Mouse (Mus musculus) lung, postnatal 0 days (tissue): ENCODE data around the gene Sema3b. TPM values are rescaled to one million over a fixed set of nuclear protein-coding genes. Genes with fewer than 3 reads are reported as not detected.
A peak's percentile ranks its signal among the peaks of the same experiment; 100 is the strongest.
"Not testable (repeated sequence)": the region's sequence is repeated elsewhere in the genome, so short reads cannot be mapped to it uniquely, and the experiment has no call there.

Experiments used
- ATAC-seq: fragments of 200-750 bp; cut with Nextera tagmentation; 2 replicates; pipeline ENCODE4 v1.8.0; 2017; ENCODE audit warnings: moderate library complexity
- DNase-seq: peaks from one replicate; pipeline ENCODE4 v3.0.0-alpha.2; 2016; ENCODE audit warnings: low spot score
- H3K27ac ChIP-seq: fragments of 300-500 bp; sonication (generic); 2 replicates; pipeline ENCODE4 v1.5.1; 2014; ENCODE audit warnings: antibody characterized with exemption, mild to moderate bottlenecking, low read length, mixed read lengths
- H3K27me3 ChIP-seq: fragments of 300-500 bp; sonication (generic); replicated peaks from 2 replicates; pipeline ENCODE4 v1.6.1; 2014; ENCODE audit warnings: low read length, mixed read lengths; ENCODE audit not compliant: insufficient read depth
- H3K36me3 ChIP-seq: fragments of 300-500 bp; sonication (generic); 2 replicates; pipeline ENCODE4 v1.6.1; 2014; ENCODE audit warnings: low read length, mixed read lengths; ENCODE audit not compliant: insufficient read depth
- H3K4me1 ChIP-seq: fragments of 300-500 bp; sonication (generic); 2 replicates; pipeline ENCODE4 v1.6.1; 2014; ENCODE audit warnings: antibody characterized with exemption, low read depth, low read length, mixed read lengths; ENCODE audit not compliant: insufficient read depth
- H3K4me2 ChIP-seq: fragments of 300-500 bp; sonication (generic); replicated peaks from 2 replicates; pipeline ENCODE4 v1.6.1; 2014; ENCODE audit warnings: low read depth, mild to moderate bottlenecking, low read length, moderate library complexity, mixed read lengths
- H3K4me3 ChIP-seq: fragments of 300-500 bp; sonication (generic); 2 replicates; pipeline ENCODE4 v1.5.1; 2014; ENCODE audit warnings: low read depth, low read length
- H3K9ac ChIP-seq: fragments of 300-500 bp; sonication (generic); replicated peaks from 2 replicates; pipeline ENCODE4 v1.6.1; 2014; ENCODE audit warnings: low read depth, mild to moderate bottlenecking
- H3K9me3 ChIP-seq: fragments of 300-500 bp; sonication (generic); 2 replicates; pipeline ENCODE4 v1.6.1; 2016; ENCODE audit warnings: low read length, mixed read lengths
- CTCF ChIP-seq: IDR thresholded peaks from 2 replicates; pipeline ENCODE4 v1.5.1; 2016; ENCODE audit warnings: antibody characterized with exemption, mild to moderate bottlenecking
- EP300 ChIP-seq: IDR thresholded peaks from 2 replicates; pipeline ENCODE4 v1.6.1; 2016; ENCODE audit warnings: antibody characterized with exemption, mild to moderate bottlenecking, control low read depth
- WGBS: fragments of 180-500 bp; shearing (Covaris S2); extraction: QIAGEN DNeasy Blood & Tissue Kit; methylation state at CpG from one replicate; pipeline ENCODE4 v1.1.7; 2014; 5-methylcytosine and 5-hydroxymethylcytosine counted together
- polyA plus RNA-seq: library from polyadenylated mRNA; unstranded; fragments of >200 nt; fragmentation: Nextera tagmentation; extraction: Ambion mirVana; gene quantifications from 2 replicates; pipeline ENCODE4 v1.2.1, GENCODE M21; 2015

Sema3b gene
- polyA plus RNA-seq, 1 experiment from 2014 or later: 34.3 TPM

- H3K9me3 ChIP-seq, H3K9ac ChIP-seq, H3K36me3 ChIP-seq, DNase-seq, H3K27ac ChIP-seq, H3K4me2 ChIP-seq, ATAC-seq, H3K4me3 ChIP-seq, H3K27me3 ChIP-seq: not testable (repeated sequence)
- WGBS: 79% methylated on average over 6 of the region's 6 CpGs
- H3K4me1 ChIP-seq: peaks cover 12% of the 10 kb centered on the region; the same call in 1 of the 2 replicates
- peak; percentile 25; the same call in 1 of the 2 replicates for TF ChIP-seq CTCF
Observed at GRCm38 (mm10) chr9:107573774-107574173, 35.3 kb downstream of the Sema3b start.

- H3K4me1 ChIP-seq: peaks cover 12% of the 10 kb centered on the region; the same call in 1 of the 2 replicates
- peak overlapping the region; percentile 66; the same call in 1 of the 2 replicates for H3K27ac ChIP-seq
Observed at GRCm38 (mm10) chr9:107572327-107572662, 36.7 kb downstream of the Sema3b start.

DNA sequence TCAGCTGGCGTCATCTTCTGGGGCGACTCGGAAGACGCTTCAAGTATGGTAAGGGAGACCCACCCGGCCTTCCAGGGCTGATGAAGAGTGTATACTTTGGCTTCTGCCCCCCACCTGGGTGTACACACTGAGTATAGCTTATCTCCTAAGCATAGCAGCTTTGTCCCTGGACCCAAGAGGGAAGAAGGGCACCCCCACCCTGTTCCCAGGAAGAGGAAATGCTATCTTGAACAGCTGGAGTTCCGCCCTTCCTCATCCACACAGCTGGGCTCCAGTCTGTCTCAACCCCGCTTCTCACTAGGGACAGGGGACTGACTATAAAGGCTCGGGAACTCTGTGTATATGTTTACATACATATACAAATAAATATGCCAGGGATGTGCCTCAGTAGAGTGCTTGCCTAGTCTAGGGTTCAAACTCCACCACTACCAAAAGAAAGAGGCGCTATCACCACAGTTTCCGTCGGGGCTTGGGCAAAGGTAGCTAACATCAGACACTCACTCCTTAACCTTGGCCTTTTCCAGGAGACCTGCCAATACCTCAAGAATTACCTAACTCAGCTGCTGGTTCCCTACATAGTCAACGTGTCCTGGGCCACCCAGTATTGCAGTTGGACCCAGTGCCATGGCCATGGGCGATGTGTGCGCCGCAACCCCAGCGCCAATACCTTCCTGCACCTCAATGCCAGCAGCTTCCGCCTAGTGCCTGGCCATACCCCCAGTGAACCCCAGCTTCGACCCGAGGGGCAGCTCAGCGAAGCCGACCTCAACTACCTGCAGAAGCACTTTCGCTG, 37.3 kb downstream of the Sema3b start:
- Histone ChIP-seq H3K27ac (peak overlapping the region; percentile 66), H3K36me3 (peaks cover 8% of the 10 kb centered on the region; the same call in 1 of the 2 replicates), H3K4me1 (peaks cover 12% of the 10 kb centered on the region; the same call in 1 of the 2 replicates), H3K9me3 (no peaks in the 10 kb centered on the region), H3K27me3 (no peaks in the 10 kb centered on the region), H3K4me3 (no peak overlapping the region), H3K9ac (no peak overlapping the region), H3K4me2 (0 out of 2 replicates have a peak overlapping the region, but pooled peaks have one; percentile 70)
- ATAC-seq (peak; percentile 6), DNase-seq (peak; percentile 52)
- peak; percentile 97 for TF ChIP-seq EP300
- TF ChIP-seq CTCF: no peak
- WGBS: 78% methylated on average over 22 of the region's 22 CpGs

More at GRCm38 (mm10) chr9:107572327-107572662, 36.7 kb downstream of the Sema3b start:
- Histone ChIP-seq H3K4me3 (no peak overlapping the region), H3K4me2 (no peak overlapping the region), H3K9ac (no peak overlapping the region), H3K27me3 (no peaks in the 10 kb centered on the region), H3K36me3 (peaks cover 8% of the 10 kb centered on the region; the same call in 1 of the 2 replicates), H3K9me3 (no peaks in the 10 kb centered on the region)
- no peak for ATAC-seq
- DNase-seq: no peak
- TF ChIP-seq EP300 (no peak), CTCF (no peak)
- WGBS: 86% methylated on average over 2 of the region's 2 CpGs

DNA sequence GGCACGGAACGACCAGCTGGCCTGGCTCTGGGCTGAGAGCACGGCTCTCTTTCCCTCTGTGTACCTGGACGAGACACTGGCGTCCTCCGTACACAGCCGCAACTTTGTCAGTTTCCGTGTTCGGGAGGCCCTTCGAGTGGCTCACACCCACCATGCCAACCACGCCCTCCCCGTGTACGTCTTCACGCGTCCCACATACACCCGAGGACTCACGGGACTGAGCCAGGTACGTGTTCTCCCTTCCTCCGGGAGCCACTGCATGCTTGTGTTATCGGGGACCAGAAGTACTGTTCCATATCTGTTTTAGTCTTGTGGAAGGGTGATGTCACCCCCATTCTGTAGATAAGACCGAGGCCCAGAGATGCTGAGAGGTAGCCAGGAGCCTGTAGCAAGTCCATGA, 38.2 kb downstream of the Sema3b start:
- peak; percentile 45 for DNase-seq
- H3K9me3 ChIP-seq: no peaks in the 10 kb centered on the region
- H3K36me3 ChIP-seq: peaks cover 8% of the 10 kb centered on the region; the same call in 1 of the 2 replicates
- 64% methylated on average over 21 of the region's 21 CpGs for WGBS
- peak overlapping the region; percentile 63; the same call in 1 of the 2 replicates for H3K4me3 ChIP-seq
- no peak for ATAC-seq
- peaks cover 10% of the 10 kb centered on the region; the same call in 1 of the 2 replicates for H3K4me1 ChIP-seq
- H3K9ac ChIP-seq: no peak overlapping the region
- peak overlapping the region; percentile 29 for H3K27ac ChIP-seq
- peak overlapping the region; percentile 70 for H3K4me2 ChIP-seq
- H3K27me3 ChIP-seq: no peaks in the 10 kb centered on the region
- no peak for TF ChIP-seq EP300

DNA sequence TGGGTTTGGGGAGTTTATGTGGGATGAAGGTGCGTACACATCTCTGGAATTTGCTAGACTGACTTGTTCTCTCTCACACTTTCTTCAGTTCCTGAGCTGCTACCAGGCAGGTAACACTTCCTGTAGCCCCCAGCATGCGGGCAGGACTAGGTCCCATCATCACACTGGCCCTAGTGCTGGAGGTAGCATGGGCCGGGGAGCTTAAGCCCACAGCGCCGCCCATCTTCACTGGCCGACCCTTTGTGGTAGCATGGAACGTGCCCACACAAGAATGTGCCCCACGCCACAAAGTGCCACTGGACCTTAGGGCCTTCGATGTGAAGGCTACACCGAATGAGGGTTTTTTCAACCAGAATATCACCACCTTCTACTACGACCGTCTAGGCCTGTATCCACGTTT, 39.0 kb downstream of the Sema3b start:
- H3K27me3 ChIP-seq: no peaks in the 10 kb centered on the region
- no peak for ATAC-seq
- peaks cover 10% of the 10 kb centered on the region; the same call in 1 of the 2 replicates for H3K4me1 ChIP-seq
- peak overlapping the region; percentile 63 for H3K4me3 ChIP-seq
- no peak for DNase-seq
- peak overlapping the region; percentile 41 for H3K9ac ChIP-seq
- 24% methylated on average over 13 of the region's 13 CpGs for WGBS
- peaks cover 8% of the 10 kb centered on the region; the same call in 1 of the 2 replicates for H3K36me3 ChIP-seq
- H3K9me3 ChIP-seq: no peaks in the 10 kb centered on the region
- peak overlapping the region; percentile 92 for H3K27ac ChIP-seq
- H3K4me2 ChIP-seq: peak overlapping the region; percentile 70
- no peak for TF ChIP-seq EP300
- TF ChIP-seq CTCF: peak; percentile 23; the same call in 1 of the 2 replicates

- TF ChIP-seq EP300: no peak
- no peak for TF ChIP-seq CTCF
- peaks cover 8% of the 10 kb centered on the region; the same call in 1 of the 2 replicates for H3K36me3 ChIP-seq
Observed at GRCm38 (mm10) chr9:107569270-107569669, 39.8 kb downstream of the Sema3b start.

More at GRCm38 (mm10) chr9:107569270-107569669, 39.8 kb downstream of the Sema3b start:
- H3K27me3 ChIP-seq: no peaks in the 10 kb centered on the region
- peaks cover 11% of the 10 kb centered on the region; the same call in 1 of the 2 replicates for H3K4me1 ChIP-seq
- peak; percentile 3 for ATAC-seq
- peak overlapping the region; percentile 63 for H3K4me3 ChIP-seq
- H3K9me3 ChIP-seq: no peaks in the 10 kb centered on the region
- peak overlapping the region; percentile 92 for H3K27ac ChIP-seq
- DNase-seq: peak; percentile 53
- peak overlapping the region; percentile 41 for H3K9ac ChIP-seq
- WGBS: 1% methylated on average over 22 of the region's 23 CpGs
- H3K4me2 ChIP-seq: peak overlapping the region; percentile 70
